Mouse (Mus musculus): Measurements from ENCODE around the gene Atg4d.

- TF ChIP-seq CTCF (IDR thresholded peaks at IDR 0.05; ENCODE audit: extremely low read depth, insufficient read depth, low read length): no peak
- TF ChIP-seq POLR2A (IDR thresholded peaks at IDR 0.05; ENCODE audit: extremely low read depth, insufficient read depth, low read length): no peak
These were observed 55.2 kb downstream of the Atg4d start for GRCm38 (mm10) chr9:21320280-21320618.
